Mouse (Mus musculus) olfactory bulb, adult 2 months (tissue): Measurements from ENCODE around the gene Hist1h4c.
"Not testable (repeated sequence)": the region's sequence is repeated elsewhere in the genome, so short reads cannot be mapped to it uniquely, and the experiment has no call there.

Source experiments
- CTCF ChIP-seq: fragments of 200-500 bp; IDR thresholded peaks from 2 replicates; pipeline ENCODE4 v1.5.1; 2012; ENCODE audit warnings: low read depth, mild to moderate bottlenecking, low read length, moderate library complexity; ENCODE audit not compliant: insufficient read depth
- POLR2A ChIP-seq: fragments of 200-500 bp; IDR thresholded peaks from 2 replicates; pipeline ENCODE4 v1.6.1; 2012; ENCODE audit warnings: mild to moderate bottlenecking, low read depth, low read length, moderate library complexity; ENCODE audit not compliant: insufficient read depth

DNA sequence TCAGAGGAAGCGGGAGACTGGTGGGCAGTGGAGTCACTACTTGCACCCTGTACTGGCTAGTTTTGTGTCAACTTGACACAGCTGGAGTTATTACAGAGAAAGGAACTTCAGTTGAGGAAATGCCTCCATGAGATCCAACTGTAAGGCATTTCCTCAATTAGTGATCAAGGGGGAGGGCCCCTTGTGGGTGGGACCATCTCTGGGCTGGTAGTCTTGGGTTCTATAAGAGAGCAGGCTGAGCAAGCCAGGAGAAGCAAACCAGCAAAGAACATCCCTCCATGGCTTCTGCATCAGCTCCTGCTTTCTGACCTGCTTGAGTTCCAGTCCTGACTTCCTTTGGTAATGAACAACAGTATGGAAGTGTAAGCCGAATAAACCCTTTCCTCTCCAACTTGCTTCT is 4.5 kb upstream of the Hist1h4c start:
- not testable (repeated sequence) for TF ChIP-seq CTCF, POLR2A
